Mouse (Mus musculus): ENCODE measurements around the gene Tmbim7. TPM values are rescaled to one million over a fixed set of nuclear protein-coding genes. Genes with fewer than 3 reads are reported as not detected.

Gene Tmbim7
- not detected for polyA plus RNA-seq (2017; shearing (Covaris generic))

GRCm38 (mm10) chr5:3650881-3651280, at the start of gene Tmbim7:
Tmbim7 (plus strand) TSS chr5:3651181.

GRCm38 (mm10) chr5:3657085-3657484, 6.1 kb downstream of the Tmbim7 start, which contains the start of gene Gatad1:
Gatad1 (minus strand) TSS chr5:3657185.

Other genes with a start within 250 kb of the Tmbim7 start
- 33.9 TPM for gene Fam133b, start 107.3 kb upstream of the Tmbim7 start, polyA plus RNA-seq (2017; shearing (Covaris generic))
- 7.7 TPM for gene 1700109H08Rik, start 79.6 kb upstream of the Tmbim7 start, polyA plus RNA-seq (2017; shearing (Covaris generic))
- gene Pex1, start 55.1 kb upstream of the Tmbim7 start, polyA plus RNA-seq (2017; shearing (Covaris generic)): 14.6 TPM
- 30.1 TPM for gene Rbm48, start 54.6 kb upstream of the Tmbim7 start, polyA plus RNA-seq (2017; shearing (Covaris generic))
- gene Gatad1, start 6.0 kb downstream of the Tmbim7 start, polyA plus RNA-seq (2017; shearing (Covaris generic)): 23.0 TPM
- gene Ankib1, start 151.7 kb downstream of the Tmbim7 start, polyA plus RNA-seq (2017; shearing (Covaris generic)): 41.1 TPM
- 74.4 TPM for gene Krit1, start 152.0 kb downstream of the Tmbim7 start, polyA plus RNA-seq (2017; shearing (Covaris generic))
- gene Lrrd1, start 194.0 kb downstream of the Tmbim7 start, polyA plus RNA-seq (2017; shearing (Covaris generic)): 0.16 TPM
- gene Mterf1a, start 242.8 kb downstream of the Tmbim7 start, polyA plus RNA-seq (2017; shearing (Covaris generic)): 28.7 TPM